Mouse (Mus musculus): ENCODE measurements around the gene Tor2a.

Gene Tor2a

DNA sequence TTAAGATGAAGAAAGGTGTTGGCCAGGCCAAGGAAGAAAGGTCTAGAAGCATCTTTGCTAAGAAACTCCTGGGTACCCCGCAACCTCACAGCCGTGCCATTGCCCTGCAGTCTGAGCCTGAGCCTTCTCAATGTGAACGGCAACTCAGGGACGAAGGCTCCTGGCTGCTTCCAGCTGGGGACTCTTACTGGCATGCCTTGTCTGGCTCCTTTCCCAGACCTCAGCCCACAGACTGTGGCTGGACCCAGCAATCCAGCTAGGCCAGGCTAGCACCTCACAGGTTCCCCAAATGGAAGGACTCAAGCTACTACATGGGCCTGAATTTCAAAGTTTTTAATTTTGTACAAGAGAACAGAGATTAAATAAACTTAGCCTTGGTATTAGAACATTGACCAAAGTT is 4.8 kb downstream of the Tor2a start:
- DNase-seq (ENCODE audit: low spot score in 2 of 2): no peak

DNA sequence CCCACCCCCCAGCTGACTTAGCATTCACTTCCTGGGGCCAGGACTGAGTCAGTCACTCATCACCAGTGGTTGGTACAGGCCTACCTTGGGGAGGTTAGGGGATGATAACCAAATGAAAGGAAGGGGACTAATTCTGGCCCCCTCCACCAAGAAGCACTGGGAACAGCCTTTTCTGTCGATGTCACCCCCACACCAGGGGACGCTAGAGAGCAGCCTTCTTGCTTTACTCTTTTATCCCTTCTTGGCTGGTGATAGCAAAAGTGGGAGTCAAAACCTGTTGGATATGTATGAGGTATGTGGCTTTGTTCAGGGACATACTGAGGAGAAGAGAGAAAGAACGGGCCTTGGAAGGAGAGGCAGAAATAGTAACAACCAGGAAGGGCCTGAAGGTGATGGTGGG is 6.3 kb downstream of the Tor2a start:
- DNase-seq (ENCODE audit: low spot score in 2 of 2): no peak

DNA sequence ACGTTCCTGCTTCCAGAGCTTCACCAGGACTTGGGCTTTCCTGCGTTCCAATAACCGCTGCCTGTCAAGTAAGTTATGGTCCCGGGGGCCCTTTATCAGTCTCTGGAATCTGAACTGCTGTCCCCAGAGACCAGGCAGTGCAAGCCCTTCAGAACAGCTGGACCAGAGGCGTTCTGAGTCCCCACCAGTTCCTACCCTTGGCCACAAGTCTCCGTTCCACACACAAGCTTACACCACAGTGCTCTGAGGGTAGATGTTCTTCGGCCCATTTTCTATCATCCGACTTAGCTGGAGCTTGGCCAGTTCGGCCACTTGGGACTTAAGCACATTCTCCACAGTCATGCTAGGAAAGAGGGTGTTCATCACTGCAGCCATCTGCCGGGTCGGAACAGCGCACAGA is 10.2 kb downstream of the Tor2a start:
- DNase-seq (ENCODE audit: low spot score in 2 of 2): no peak

DNA sequence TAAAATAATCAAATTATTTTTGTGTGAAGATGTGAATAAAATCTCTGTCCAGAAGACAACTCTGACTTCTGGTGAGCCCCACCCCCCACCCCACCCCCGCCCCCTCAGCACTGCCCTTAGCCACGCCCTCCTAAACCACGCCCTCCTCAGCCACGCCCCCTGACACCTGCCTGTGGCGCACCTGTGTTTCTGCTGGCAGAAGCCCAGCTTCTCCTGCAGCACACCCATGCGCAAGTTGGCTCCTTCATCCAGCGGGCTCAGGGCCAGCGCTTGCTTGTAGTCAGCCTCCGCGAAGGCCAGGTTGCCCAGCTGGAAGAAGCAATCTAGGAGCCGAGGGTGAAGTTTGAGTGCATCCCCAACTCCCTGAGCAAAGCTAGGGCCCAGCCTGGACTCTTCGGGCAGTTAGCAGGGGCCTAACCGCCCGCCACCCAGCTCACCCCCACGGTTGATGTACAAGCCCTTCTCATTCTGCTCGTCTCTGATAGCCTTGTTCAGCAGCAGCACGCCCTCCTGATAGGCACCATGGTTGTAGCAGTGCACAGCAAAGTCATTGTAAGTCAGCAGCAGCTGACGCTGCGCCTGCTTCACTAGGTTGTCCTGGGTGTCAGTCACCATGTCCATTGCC is 11.7 kb downstream of the Tor2a start:
- peak in 1 of 2 experiments; percentile 50 for DNase-seq (ENCODE audit: low spot score in 2 of 2)

DNA sequence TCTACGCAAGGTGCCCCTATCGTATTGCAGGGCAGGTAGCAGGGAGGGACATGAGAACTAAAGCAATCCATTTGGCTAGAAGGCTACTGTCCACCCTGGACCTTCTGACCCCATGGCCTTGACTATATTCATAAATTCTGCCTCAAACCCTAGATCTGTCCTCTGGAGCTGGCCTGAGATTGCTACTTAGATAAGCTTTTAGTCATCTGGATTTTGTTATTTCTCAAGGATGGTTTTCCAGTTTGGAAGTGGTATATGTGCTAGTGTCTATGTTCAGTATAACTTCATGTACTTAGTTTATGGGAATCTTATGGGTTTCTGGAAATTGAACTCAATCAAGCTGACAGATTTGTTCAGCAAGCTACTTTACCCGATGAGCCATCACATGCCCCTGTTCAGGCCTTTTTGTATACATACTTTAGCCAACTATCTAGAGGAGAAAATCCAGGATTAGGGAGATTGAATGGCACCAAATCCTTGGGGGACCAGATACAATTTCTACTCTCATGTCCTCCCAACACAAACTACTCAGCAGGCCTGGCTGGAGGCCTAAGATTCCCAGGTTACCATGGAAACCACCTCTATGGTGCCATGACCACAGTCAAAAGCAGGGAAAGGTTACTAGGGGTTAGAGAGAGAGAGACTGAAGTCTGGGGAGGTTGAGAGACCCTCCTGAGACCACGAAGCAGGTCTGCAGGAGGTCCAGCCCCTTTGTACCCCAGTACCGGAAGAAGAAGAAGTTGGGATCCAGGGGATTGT is 12.5 kb downstream of the Tor2a start:
- no peak for DNase-seq (ENCODE audit: low spot score in 2 of 2)

DNA sequence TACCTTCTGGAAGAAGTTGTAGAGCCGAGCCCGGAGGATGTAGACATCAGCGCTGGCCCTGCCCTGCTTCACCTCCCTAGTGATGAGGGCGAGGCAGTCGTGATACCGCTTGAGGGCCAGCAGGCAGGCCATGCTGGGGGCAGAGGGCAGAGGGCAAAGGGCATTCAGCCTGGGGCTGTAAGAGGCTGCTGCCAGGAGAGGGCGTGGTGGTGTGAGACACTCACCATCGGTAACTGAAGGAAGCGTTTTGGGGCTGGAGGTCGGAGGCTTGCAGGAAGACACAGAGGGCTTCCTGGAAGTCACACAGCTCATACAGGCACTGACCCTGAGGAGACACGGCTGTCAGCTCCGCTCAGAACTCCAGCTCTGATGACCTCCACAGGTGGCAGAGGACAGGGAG is 14.9 kb downstream of the Tor2a start:
- no peak for DNase-seq (ENCODE audit: low spot score in 2 of 2)

DNA sequence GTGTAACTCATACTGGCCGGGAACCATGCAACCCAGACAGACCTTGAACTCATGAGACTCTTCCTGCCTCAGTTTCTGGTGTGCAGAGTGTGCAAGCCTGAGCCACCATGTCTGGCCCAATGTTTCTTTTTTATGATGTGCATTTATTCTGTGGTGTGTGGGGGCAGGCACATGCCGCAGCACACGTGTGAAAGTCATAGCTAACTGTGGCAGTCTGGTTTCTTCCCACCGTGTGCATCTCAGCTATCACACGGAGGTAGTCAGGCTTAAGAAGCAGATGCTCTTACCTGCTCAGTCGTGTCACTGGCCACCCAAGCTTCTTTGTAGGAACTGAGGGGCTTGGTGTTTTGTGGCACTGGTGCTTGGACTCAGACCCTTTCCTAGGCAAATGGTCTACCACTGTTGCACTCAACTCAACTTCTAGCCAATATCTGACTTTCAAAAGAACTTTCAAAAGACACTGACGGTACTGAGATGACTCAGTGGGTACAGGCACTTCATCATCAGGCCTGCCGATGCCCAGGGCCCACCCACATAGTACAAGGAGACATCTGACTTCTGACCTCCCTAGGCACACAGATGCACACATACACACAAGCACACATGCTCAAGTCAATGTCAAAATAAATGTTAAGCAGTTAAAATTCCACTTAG is 15.7 kb downstream of the Tor2a start:
- no peak for DNase-seq (ENCODE audit: low spot score in 2 of 2)

DNA sequence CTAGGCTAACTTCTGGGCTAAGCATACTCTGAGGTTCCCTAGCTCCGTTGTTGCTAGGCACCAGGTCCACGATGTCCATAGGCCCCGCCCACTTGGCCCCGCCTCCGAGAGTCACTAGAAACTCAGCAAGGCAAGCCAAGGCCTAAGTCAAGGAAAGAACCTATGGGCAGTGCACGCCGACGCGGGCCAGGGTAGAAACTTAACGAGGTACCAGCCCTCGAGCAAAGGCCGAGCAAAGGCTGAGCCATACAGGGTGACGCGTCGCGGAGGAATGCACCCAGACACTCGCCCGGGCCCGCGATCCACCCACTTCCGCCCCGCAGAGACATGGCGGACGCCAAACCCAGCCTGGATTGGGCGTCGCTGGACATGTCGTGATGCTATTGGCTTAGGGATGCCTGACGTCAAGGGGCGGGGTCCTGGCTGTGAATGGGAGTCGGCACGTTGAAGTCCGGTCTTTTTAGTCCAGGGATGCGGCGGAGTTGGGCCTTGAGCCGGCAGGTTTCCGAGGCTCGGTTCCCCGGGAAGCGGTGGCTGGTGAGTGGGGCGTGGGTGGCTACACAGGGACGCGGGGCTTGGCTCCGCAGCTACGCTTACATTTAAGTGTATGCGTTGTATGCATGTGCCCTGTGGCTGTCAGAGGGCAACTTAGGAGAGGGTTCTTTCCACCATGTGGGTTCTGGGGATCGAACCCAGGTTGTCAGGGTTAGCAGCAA is 18.5 kb downstream of the Tor2a start, which contains the start of the genes Ttc16 and Ptrh1:
Gene Ttc16, minus strand, starts transcription at position 275 of the 716 bp plus-strand sequence.
Gene Ptrh1, plus strand, starts transcription at position 428 of the 716 bp plus-strand sequence.
- peak; percentile 92 to 98 for DNase-seq (ENCODE audit: low spot score in 2 of 2)

DNA sequence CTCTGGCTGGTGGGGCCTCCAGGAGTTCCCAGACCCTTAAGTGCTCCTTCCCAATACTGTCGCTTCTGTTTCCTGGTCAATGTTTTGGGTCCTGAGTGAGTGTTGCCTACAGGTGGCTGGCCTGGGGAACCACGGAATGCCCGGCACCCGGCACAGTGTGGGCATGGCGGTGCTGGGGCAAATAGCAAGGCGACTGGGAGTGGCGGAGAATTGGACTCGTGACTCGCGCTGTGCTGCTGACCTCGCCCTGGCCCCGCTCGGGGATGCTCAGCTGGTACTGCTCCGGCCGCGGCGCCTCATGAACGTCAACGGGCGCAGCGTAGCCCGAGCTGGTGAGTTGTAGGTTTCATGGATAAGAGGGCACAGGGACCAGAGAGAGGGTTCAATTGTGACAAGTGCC is 19.2 kb downstream of the Tor2a start:
- DNase-seq (ENCODE audit: low spot score in 2 of 2): peak in 1 of 2 experiments; percentile 45

DNA sequence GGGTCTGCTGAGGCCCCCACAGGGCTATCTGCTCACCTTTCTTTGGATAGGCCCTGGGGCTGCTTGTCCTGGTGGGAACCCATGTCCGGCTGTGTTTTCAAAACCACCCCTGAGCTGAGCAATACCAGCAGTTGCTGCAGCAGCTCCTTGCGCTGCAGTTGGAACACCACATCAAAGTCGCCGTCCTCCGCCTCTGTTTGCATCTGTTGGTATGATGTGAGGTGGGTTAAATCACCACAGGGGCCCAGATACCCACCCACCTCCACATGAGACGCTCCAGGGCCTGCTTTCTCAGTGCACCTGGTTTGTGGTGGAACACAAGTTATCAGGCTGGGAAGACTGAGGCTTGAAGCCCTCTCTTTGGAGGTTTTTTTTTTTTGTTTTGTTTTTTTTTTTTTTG is 21.0 kb downstream of the Tor2a start:
- DNase-seq (ENCODE audit: low spot score in 2 of 2): no peak

DNA sequence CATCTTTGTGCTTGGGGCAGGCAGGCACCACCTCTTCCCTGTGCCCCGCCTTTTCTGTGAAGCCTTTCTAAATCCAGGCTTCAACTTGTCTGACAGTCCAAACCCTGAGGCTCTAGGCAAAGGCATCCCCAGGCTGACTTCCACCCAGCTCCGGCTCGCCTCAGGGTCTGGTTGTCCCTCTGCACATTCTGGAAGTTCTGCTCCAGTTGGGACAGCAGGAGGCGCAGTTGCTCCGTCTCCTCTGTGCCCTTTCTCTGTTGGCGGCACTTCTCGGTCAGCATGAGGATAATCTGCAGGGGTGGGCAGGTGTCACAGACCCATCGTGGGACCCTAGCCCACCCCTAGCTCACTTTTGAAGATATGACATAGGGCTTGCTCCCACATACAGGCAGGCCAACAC is 22.1 kb downstream of the Tor2a start:
- DNase-seq (ENCODE audit: low spot score in 2 of 2): peak; percentile 29 to 69

DNA sequence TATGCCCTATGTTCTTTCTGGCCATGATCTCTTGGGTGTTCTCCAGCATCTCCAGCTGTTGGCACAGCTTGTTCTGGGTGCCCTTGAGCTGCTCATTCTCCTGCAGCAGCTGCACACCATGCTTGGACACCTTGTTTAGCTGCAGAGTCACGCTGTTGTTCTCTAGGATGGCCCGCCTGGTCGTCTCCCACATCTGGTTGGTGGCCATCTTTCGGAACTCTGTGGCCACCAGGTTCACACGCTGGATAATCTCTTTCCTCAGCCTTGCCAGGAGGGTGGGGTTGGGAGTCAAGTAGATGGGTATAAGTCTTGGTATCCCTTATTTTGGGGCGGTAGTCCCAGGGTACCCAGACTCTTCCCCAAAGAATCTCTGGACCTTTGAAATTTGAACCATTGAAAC is 22.7 kb downstream of the Tor2a start:
- DNase-seq (ENCODE audit: low spot score in 2 of 2): no peak

DNA sequence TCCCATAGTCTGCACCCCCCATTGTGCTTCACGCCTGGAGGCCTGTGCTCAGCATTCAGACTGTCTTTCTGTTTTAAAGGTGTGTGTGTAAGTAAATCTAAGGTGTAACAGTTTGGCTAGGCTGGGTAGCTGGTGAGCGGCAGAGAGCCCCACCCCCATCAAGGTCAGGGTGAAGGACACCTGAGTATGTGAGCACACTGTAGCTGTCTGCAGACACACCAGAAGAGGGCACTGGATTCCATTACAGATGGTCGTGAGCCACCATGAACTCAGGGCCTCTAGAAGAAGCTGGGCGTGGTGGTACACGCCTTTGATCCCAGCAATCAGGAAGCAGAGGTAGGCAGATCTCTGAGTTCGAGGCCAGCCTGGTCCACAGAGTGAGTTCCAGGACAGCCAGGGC is 24.7 kb downstream of the Tor2a start:
- no peak for DNase-seq (ENCODE audit: low spot score in 2 of 2)

DNA sequence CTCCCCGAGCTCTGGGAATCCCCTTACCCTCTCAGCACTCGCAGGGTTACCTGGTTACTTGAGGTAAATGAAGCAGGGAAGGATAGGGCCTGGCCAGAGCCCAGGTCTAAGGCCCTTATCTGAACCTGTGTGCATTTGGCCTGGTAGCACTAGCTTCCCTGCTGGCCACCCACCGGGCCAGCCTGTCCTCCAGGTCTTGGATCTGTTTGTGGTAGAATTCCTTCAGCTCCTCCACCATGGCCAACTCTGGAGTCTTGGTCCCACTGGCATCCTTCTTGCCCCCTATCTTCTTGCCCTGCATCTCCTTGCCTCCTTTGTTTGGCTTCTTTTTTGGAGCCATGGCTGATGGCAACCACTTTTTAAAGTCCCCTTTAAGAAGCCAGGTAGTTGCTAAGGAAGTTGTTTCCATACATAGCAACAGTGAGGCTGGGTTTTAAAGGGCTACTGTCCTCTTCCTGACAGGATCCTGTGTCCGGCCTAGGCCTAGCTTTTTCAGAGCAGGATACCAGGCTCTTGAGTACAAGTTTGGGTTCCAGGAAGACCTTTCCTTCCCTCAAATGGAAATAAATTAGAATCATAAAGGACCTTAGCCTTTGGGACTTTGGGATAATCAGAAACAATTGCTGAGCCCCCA is 27.1 kb downstream of the Tor2a start, which contains the start of gene Cfap157:
Gene Cfap157, minus strand, starts transcription at position 381 of the 634 bp plus-strand sequence.
- no peak for DNase-seq (ENCODE audit: low spot score in 2 of 2)

DNA sequence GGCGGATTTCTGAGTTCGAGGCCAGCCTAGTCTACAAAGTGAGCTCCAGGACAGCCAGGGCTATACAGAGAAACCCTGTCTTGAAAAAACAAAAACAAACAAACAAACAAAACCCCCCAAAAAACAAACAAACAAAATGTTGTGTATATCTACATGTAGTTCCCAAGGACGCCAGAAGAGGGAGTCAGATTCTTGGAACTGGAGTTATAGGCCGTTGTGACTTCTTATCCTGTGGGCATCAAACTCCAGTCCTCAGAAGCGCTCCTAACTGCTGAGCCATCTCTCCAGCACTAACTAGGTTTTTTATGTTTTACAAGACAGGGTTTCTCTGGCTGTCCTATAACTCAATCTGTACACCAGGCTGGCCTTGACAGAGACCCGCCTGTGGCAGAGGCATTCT is 30.1 kb downstream of the Tor2a start:
- no peak for DNase-seq (ENCODE audit: low spot score in 2 of 2)

DNA sequence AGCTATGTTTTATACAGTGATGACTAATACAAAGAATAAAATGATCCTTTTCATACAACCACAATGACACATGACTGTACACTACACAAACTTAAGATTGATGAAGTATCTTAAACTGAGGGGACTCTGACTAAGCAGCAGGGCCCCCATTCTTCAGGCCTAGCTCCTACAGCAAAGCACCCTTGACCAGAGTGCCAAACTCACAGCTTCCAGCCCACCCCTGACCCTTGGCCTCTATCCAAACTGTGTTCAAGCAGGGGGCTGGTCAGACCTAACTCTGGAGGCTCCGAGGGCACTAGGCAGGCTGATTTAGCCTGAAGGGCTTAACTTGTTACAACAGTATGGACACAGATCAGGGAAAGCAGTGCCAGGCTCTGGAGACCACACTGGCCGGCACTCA is 31.5 kb downstream of the Tor2a start:
- DNase-seq (ENCODE audit: low spot score in 2 of 2): no peak

DNA sequence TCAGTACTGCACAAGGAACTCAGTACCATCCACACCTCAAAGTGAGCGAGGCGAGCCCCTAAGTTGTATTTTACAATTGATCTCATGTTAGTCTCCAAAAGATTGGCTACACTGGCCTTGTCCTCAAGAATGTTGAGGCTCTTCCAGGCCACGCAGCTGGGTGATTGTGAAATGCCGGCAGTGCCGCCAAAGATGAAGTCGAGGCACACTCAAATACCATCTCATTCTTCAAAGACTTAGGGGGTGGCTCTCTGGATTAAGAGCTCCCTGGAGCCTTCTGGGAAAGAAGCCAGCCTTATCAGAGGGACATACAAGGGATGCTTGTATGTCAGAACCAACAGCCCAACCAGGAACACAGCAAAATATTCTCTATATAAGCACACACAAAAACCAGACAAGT is 34.3 kb downstream of the Tor2a start:
- no peak for DNase-seq (ENCODE audit: low spot score in 2 of 2)

DNA sequence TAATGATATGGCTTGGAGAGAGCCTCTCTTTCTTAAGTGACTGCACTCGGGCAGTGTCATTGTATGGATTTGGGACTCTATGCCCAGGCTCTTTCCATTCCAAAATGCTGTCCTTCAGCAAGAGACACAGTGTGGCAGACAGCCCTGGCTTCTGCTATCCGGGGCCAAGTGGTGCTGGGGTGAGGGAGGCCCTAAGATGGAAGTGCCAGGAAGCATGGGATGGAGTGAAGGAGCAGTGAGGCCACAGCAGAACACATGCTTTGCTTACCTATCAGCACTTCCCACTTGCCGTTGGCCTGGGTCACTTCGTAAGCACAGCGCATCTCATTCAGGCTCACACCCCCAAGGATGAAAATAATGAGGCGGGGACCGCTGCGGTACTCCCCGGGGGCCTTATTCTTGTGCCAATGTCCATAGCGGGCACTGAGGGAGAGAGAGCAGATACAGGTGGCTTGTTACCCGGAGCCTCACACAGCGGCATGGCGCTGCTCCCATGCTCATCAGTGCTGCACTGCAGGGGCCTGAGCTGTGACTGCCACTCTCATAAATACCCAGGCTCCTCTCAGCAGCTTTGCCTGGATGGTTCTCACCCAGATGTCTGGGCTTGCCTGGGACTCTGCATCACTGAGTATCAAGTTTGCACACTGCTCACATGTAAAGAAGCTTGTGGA is 38.8 kb downstream of the Tor2a start:
- no peak for DNase-seq (ENCODE audit: low spot score in 2 of 2)

DNA sequence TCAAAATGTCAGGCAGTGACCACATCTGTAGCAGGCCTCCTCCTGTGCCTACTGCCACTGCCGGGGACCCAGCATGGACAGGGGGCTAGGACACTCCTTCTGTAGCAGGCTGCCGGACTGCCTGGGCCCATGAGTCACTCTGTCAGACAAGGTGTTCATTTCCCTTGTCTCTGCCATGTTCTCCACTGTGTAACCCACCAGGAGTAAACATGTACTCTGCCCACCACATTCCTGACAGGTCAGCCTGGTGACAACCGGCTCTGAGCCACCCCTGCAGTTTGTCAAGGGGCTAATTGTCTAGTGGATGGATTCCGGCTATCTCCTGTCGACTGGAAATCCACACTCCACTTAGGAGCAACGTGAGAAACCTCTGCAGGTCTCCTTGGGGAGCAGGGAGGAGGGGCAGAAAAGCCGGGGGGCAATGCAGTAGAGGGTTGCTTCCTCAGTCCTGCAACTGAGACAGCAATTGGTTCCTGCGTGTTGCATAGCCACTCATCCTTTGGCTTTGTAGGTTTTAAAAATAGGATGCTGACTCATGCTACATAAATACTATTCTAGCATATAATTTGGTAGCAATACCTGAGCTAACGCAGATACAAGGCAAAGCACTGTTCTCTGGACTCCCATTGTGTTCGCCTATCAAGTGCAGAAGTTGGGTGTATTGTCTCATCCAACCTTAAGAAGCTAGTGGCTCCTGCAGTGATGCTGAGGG is 41.4 kb downstream of the Tor2a start:
- DNase-seq (ENCODE audit: low spot score in 2 of 2): no peak

DNA sequence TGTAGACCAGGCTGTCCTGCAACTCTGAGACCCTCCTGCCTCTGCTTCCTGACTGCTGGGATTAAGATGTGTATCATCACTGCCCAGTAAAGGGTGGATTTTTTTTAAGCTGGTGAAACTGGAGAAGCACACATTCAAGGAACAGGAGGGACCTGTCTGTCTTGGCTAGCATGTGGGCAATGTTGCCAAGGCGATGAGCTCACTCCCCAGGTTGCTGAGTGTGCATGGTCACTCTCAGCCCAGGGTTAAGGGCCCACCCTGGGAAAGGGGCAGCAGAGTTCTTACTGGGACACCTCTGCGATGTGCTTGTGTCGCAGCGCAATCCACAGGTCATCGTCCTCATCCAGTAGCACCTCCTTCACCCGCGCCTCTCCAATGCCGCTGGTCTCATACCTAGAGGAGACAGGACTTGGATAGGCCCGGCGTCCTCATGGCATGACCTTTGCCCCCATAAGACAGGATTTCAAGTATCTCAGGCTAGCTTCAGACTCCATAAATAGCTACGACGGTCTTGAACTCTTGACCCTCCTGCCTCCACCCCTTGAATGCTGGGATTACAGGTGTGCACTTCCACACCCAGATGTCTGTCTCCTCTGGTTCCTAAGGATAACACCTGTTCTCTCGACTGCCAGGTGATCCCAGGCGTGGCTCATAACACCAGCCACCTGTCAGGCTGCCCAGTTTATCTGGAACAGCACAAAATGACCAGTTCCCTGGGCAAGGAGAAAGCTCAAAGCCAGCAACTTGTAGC is 52.0 kb downstream of the Tor2a start:
- DNase-seq (ENCODE audit: low spot score in 2 of 2): no peak
